Mouse (Mus musculus): ENCODE measurements around the gene 1700015F17Rik. TPM values are rescaled to one million over a fixed set of nuclear protein-coding genes. Genes with fewer than 3 reads are reported as not detected.

The 1700015F17Rik gene
- not detected in 2 replicates for polyA plus RNA-seq (2012; rRNA removed)
- polyA plus RNA-seq (2014; fragmentation: Nextera tagmentation; extraction: Ambion mirVana): not detected in 2 replicates

GRCm38 (mm10) chr5:5479043-5479442 is at the start of gene 1700015F17Rik:
Gene 1700015F17Rik, minus strand, starts transcription at chr5:5479143.
- DNase-seq (ENCODE audit: low spot score): no peak
- no peak within 1 kb of the TSS for H3K27ac ChIP-seq (replicated peaks; ENCODE audit: low read depth, low read length)
- H3K4me2 ChIP-seq (replicated peaks; ENCODE audit: low read depth, low read length, severe bottlenecking): no peak within 1 kb of the TSS
- H3K4me1 ChIP-seq (ENCODE audit: control insufficient read depth, insufficient read depth, low read length): no peaks in the 10 kb centered on the region
- H3K9me3 ChIP-seq (ENCODE audit: control insufficient read depth, low read length): no peaks in the 10 kb centered on the region
- H3K36me3 ChIP-seq (ENCODE audit: control insufficient read depth, insufficient read depth, low read length): no peaks in the 10 kb centered on the region
- WGBS: 93% methylated on average over 6 of the region's 6 CpGs
- H3K27me3 ChIP-seq (ENCODE audit: control insufficient read depth, insufficient read depth, low read length): no peaks in the 10 kb centered on the region
- no peak for ATAC-seq (ENCODE audit: low FRiP score, low read depth)
- no peak within 1 kb of the TSS for H3K4me3 ChIP-seq (replicated peaks; ENCODE audit: low read length)
- no peak for TF ChIP-seq POLR2A (IDR thresholded peaks at IDR 0.05; ENCODE audit: borderline replicate concordance, extremely low read depth, insufficient read depth, insufficient read length)
- no peak within 1 kb of the TSS for H3K9ac ChIP-seq (ENCODE audit: low read depth, low read length, severe bottlenecking)

- Histone ChIP-seq H3K4me3 (replicated peaks; ENCODE audit: low read length) (no peak overlapping the region; the same call in 1 of the 2 replicates), H3K4me1 (ENCODE audit: control insufficient read depth, insufficient read depth, low read length) (peaks cover 6% of the 10 kb centered on the region), H3K4me2 (replicated peaks; ENCODE audit: low read depth, low read length, severe bottlenecking) (peak overlapping the region; percentile 83), H3K36me3 (ENCODE audit: control insufficient read depth, insufficient read depth, low read length) (peaks cover 7% of the 10 kb centered on the region), H3K9me3 (ENCODE audit: control insufficient read depth, low read length) (no peaks in the 10 kb centered on the region), H3K9ac (ENCODE audit: low read depth, low read length, severe bottlenecking) (no peak overlapping the region), H3K27me3 (ENCODE audit: control insufficient read depth, insufficient read depth, low read length) (no peaks in the 10 kb centered on the region), H3K27ac (replicated peaks; ENCODE audit: low read depth, low read length) (no peak overlapping the region)
- 77% methylated on average over 5 of the region's 5 CpGs for WGBS
- no peak for TF ChIP-seq POLR2A (IDR thresholded peaks at IDR 0.05; ENCODE audit: borderline replicate concordance, extremely low read depth, insufficient read depth, insufficient read length)
- DNase-seq (ENCODE audit: low spot score): no peak
- no peak for ATAC-seq (ENCODE audit: low FRiP score, low read depth)
Observed at GRCm38 (mm10) chr5:5515411-5515810, 36.5 kb upstream of the 1700015F17Rik start.

- H3K27ac ChIP-seq (replicated peaks; ENCODE audit: low read depth, low read length): peak within 1 kb of the TSS; percentile 88
- no peaks in the 10 kb centered on the region for H3K9me3 ChIP-seq (ENCODE audit: control insufficient read depth, low read length)
- H3K4me2 ChIP-seq (replicated peaks; ENCODE audit: low read depth, low read length, severe bottlenecking): peak within 1 kb of the TSS; percentile 83
- WGBS: under 1% methylated on average over 60 of the region's 79 CpGs
- peak within 1 kb of the TSS; percentile 77 for H3K4me3 ChIP-seq (replicated peaks; ENCODE audit: low read length)
- H3K27me3 ChIP-seq (ENCODE audit: control insufficient read depth, insufficient read depth, low read length): no peaks in the 10 kb centered on the region
- TF ChIP-seq POLR2A (IDR thresholded peaks at IDR 0.05; ENCODE audit: borderline replicate concordance, extremely low read depth, insufficient read depth, insufficient read length): peak; percentile 96; the same call in 1 of the 2 replicates
- peak; percentile 95 for ATAC-seq (ENCODE audit: low FRiP score, low read depth)
- peak; percentile 99 for DNase-seq (ENCODE audit: low spot score)
- peaks cover 7% of the 10 kb centered on the region for H3K36me3 ChIP-seq (ENCODE audit: control insufficient read depth, insufficient read depth, low read length)
- peaks cover 6% of the 10 kb centered on the region for H3K4me1 ChIP-seq (ENCODE audit: control insufficient read depth, insufficient read depth, low read length)
- peak within 1 kb of the TSS; percentile 79 for H3K9ac ChIP-seq (ENCODE audit: low read depth, low read length, severe bottlenecking)
Observed at GRCm38 (mm10) chr5:5514196-5515076, 35.5 kb upstream of the 1700015F17Rik start, which contains the start of gene Cldn12. Gene Cldn12, minus strand, starts transcription at chr5:5514958.

- 86% methylated on average over 3 of the region's 3 CpGs for WGBS
- Histone ChIP-seq H3K27ac (replicated peaks; ENCODE audit: low read depth, low read length) (no peak overlapping the region), H3K9me3 (ENCODE audit: control insufficient read depth, low read length) (no peaks in the 10 kb centered on the region), H3K36me3 (ENCODE audit: control insufficient read depth, insufficient read depth, low read length) (peaks cover 19% of the 10 kb centered on the region), H3K9ac (ENCODE audit: low read depth, low read length, severe bottlenecking) (no peak overlapping the region), H3K4me2 (replicated peaks; ENCODE audit: low read depth, low read length, severe bottlenecking) (no peak overlapping the region), H3K27me3 (ENCODE audit: control insufficient read depth, insufficient read depth, low read length) (no peaks in the 10 kb centered on the region), H3K4me1 (ENCODE audit: control insufficient read depth, insufficient read depth, low read length) (peaks cover 6% of the 10 kb centered on the region), H3K4me3 (replicated peaks; ENCODE audit: low read length) (no peak overlapping the region)
- ATAC-seq (ENCODE audit: low FRiP score, low read depth) (no peak), DNase-seq (ENCODE audit: low spot score) (no peak)
- no peak for TF ChIP-seq POLR2A (IDR thresholded peaks at IDR 0.05; ENCODE audit: borderline replicate concordance, extremely low read depth, insufficient read depth, insufficient read length)
Observed at GRCm38 (mm10) chr5:5511401-5511800, 32.5 kb upstream of the 1700015F17Rik start.

GRCm38 (mm10) chr5:5510989-5511388 is 32.0 kb upstream of the 1700015F17Rik start:
- no peak for DNase-seq (ENCODE audit: low spot score)
- no peak for ATAC-seq (ENCODE audit: low FRiP score, low read depth)
- H3K4me2 ChIP-seq (replicated peaks; ENCODE audit: low read depth, low read length, severe bottlenecking): no peak overlapping the region
- no peak overlapping the region for H3K27ac ChIP-seq (replicated peaks; ENCODE audit: low read depth, low read length)
- no peaks in the 10 kb centered on the region for H3K9me3 ChIP-seq (ENCODE audit: control insufficient read depth, low read length)
- no peak overlapping the region for H3K4me3 ChIP-seq (replicated peaks; ENCODE audit: low read length)
- TF ChIP-seq POLR2A (IDR thresholded peaks at IDR 0.05; ENCODE audit: borderline replicate concordance, extremely low read depth, insufficient read depth, insufficient read length): no peak
- peaks cover 6% of the 10 kb centered on the region for H3K4me1 ChIP-seq (ENCODE audit: control insufficient read depth, insufficient read depth, low read length)
- H3K36me3 ChIP-seq (ENCODE audit: control insufficient read depth, insufficient read depth, low read length): peaks cover 19% of the 10 kb centered on the region
- 84% methylated on average over 5 of the region's 5 CpGs for WGBS
- H3K27me3 ChIP-seq (ENCODE audit: control insufficient read depth, insufficient read depth, low read length): no peaks in the 10 kb centered on the region
- no peak overlapping the region for H3K9ac ChIP-seq (ENCODE audit: low read depth, low read length, severe bottlenecking)
